Mouse (Mus musculus) stomach, embryonic 15.5 days (tissue): ENCODE measurements around the gene Emilin1. TPM values are rescaled to one million over a fixed set of nuclear protein-coding genes. Genes with fewer than 3 reads are reported as not detected.

ENCODE experiments used
- ATAC-seq: fragments of 200-750 bp; cut with Nextera tagmentation; 2 replicates; pipeline ENCODE4 v1.8.0; 2017; ENCODE audit warnings: low read depth, moderate number of reproducible peaks, moderate TSS enrichment; ENCODE audit not compliant: insufficient read depth, low FRiP score
- H3K27ac ChIP-seq: fragments of 300-500 bp; sonication (generic); 2 replicates; pipeline ENCODE4 v1.5.1; 2015; ENCODE audit warnings: mild to moderate bottlenecking, inconsistent platforms
- H3K27me3 ChIP-seq: fragments of 300-500 bp; sonication (generic); replicated peaks from 2 replicates; pipeline ENCODE4 v1.6.1; 2015; ENCODE audit warnings: inconsistent platforms
- H3K36me3 ChIP-seq: fragments of 300-500 bp; sonication (generic); 2 replicates; pipeline ENCODE4 v1.6.1; 2015; ENCODE audit warnings: inconsistent platforms
- H3K4me1 ChIP-seq: fragments of 300-500 bp; sonication (generic); 2 replicates; pipeline ENCODE4 v1.6.1; 2015; ENCODE audit warnings: inconsistent platforms
- H3K4me2 ChIP-seq: fragments of 300-500 bp; sonication (generic); 2 replicates; pipeline ENCODE4 v1.6.1; 2015; ENCODE audit warnings: mild to moderate bottlenecking, inconsistent platforms
- H3K4me3 ChIP-seq: fragments of 300-500 bp; sonication (generic); replicated peaks from 2 replicates; pipeline ENCODE4 v1.5.1; 2015; ENCODE audit warnings: inconsistent platforms
- H3K9ac ChIP-seq: fragments of 300-500 bp; sonication (generic); 2 replicates; pipeline ENCODE4 v1.6.1; 2015; ENCODE audit warnings: inconsistent platforms
- H3K9me3 ChIP-seq: fragments of 300-500 bp; sonication (generic); 2 replicates; pipeline ENCODE4 v1.6.1; 2016; ENCODE audit warnings: inconsistent platforms
- WGBS: fragments of 180-500 bp; shearing (Covaris S2); methylation state at CpG from one replicate; pipeline ENCODE4 v1.1.7; 2015; 5-methylcytosine and 5-hydroxymethylcytosine counted together
- polyA plus RNA-seq: library from polyadenylated mRNA; unstranded; fragments of >200 nt; fragmentation: Nextera tagmentation; extraction: Ambion mirVana; gene quantifications from 2 replicates; pipeline ENCODE4 v1.2.1, GENCODE M21; 2015

Gene Emilin1
- polyA plus RNA-seq, 1 experiment from 2014 or later: 252 TPM

GRCm38 (mm10) chr5:30950922-30951321 lies 37.7 kb downstream of the Emilin1 start:
- H3K36me3 ChIP-seq: peaks cover 39% of the 10 kb centered on the region
- no peak overlapping the region for H3K9ac ChIP-seq
- H3K27me3 ChIP-seq: no peaks in the 10 kb centered on the region
- WGBS: 92% methylated on average over 2 of the region's 2 CpGs
- no peak overlapping the region for H3K27ac ChIP-seq
- no peak for ATAC-seq
- H3K4me3 ChIP-seq: no peak overlapping the region
- peaks cover 13% of the 10 kb centered on the region for H3K4me1 ChIP-seq
- no peaks in the 10 kb centered on the region for H3K9me3 ChIP-seq
- 0 out of 2 replicates have a peak overlapping the region, but pooled peaks have one; percentile 14 for H3K4me2 ChIP-seq

- no peak for ATAC-seq
- Histone ChIP-seq H3K27ac (no peak overlapping the region), H3K9me3 (no peaks in the 10 kb centered on the region), H3K4me3 (no peak overlapping the region), H3K4me1 (peaks cover 13% of the 10 kb centered on the region), H3K36me3 (peaks cover 41% of the 10 kb centered on the region), H3K4me2 (no peak overlapping the region), H3K9ac (no peak overlapping the region), H3K27me3 (no peaks in the 10 kb centered on the region)
- 84% methylated on average over 6 of the region's 6 CpGs for WGBS
Observed at GRCm38 (mm10) chr5:30951706-30952105, 38.5 kb downstream of the Emilin1 start.

DNA sequence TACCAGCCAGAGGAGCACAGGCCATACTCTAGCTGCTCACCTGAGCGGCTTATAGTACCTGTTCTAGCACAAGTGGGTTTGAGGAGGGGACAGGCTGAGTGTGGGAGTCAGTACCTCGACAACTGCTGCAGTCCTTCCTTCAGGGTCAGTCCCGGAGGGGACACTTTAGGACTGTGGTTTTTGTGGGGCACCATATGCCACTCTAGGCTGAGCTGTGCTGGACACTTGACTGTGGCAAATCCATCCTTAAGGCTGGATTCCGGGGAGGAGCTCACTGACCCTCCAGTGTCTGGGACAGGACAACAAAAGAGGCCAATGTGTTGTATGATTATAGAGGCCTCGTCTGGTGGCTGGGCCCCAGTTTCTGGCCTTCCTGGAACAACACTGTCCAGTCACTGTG lies 39.3 kb downstream of the Emilin1 start:
- Histone ChIP-seq H3K36me3 (peaks cover 41% of the 10 kb centered on the region), H3K27ac (no peak overlapping the region), H3K9ac (no peak overlapping the region), H3K9me3 (no peaks in the 10 kb centered on the region), H3K4me2 (no peak overlapping the region), H3K27me3 (no peaks in the 10 kb centered on the region), H3K4me3 (no peak overlapping the region), H3K4me1 (peaks cover 15% of the 10 kb centered on the region)
- WGBS: 80% methylated on average over 5 of the region's 5 CpGs
- ATAC-seq: no peak

- Histone ChIP-seq H3K36me3 (peaks cover 49% of the 10 kb centered on the region), H3K4me3 (no peak overlapping the region), H3K4me2 (no peak overlapping the region), H3K27me3 (no peaks in the 10 kb centered on the region), H3K4me1 (peaks cover 22% of the 10 kb centered on the region), H3K9me3 (no peaks in the 10 kb centered on the region), H3K27ac (no peak overlapping the region), H3K9ac (no peak overlapping the region)
- ATAC-seq: no peak
- 96% methylated on average over 6 of the region's 6 CpGs for WGBS
Observed at GRCm38 (mm10) chr5:30954065-30954464, 40.9 kb downstream of the Emilin1 start.

DNA sequence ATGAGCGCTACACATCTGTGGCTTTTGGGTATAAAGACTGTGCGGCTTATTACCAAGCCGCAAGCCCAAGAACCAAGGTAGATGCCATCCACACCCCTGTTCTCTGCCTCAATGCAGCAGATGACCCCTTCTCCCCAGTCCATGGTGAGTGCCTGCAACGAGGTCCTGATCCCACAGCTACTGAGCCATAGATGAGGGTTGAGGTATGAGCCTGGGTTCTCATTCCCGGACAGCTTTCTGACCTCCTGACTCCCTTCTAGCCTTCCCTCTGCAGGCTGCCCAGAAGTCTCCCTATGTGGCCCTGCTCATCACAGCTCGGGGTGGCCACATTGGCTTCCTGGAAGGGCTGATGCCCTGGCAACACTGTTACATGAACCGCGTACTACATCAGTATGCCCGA lies 41.4 kb downstream of the Emilin1 start:
- WGBS: 94% methylated on average over 9 of the region's 9 CpGs
- H3K36me3 ChIP-seq: peaks cover 49% of the 10 kb centered on the region

DNA sequence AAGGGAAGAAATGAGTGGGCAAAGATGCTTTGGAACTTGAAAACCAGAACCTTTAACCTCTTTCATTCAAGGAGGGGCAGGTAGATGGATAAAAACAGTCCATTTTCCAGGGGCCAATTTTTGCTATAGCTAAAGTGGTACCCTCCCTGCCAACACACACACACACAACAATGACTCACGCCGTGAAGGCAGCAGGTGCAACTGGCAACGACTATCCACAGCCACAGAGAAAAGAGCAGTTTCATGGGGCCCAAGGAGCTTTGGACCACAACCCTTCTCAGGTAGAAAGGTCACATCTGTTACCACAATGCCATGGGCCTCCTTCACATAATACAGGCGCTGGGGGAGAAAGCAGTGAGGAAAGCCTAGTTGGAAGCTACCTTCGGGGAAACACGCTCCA lies 42.5 kb downstream of the Emilin1 start:
- peaks cover 49% of the 10 kb centered on the region for H3K36me3 ChIP-seq
- ATAC-seq: no peak
- H3K4me3 ChIP-seq: no peak overlapping the region
- H3K4me1 ChIP-seq: peaks cover 14% of the 10 kb centered on the region
- no peak overlapping the region for H3K9ac ChIP-seq
- no peak overlapping the region for H3K4me2 ChIP-seq
- no peak overlapping the region for H3K27ac ChIP-seq
- 92% methylated on average over 6 of the region's 6 CpGs for WGBS
- H3K9me3 ChIP-seq: no peaks in the 10 kb centered on the region
- H3K27me3 ChIP-seq: no peaks in the 10 kb centered on the region

More for the DNA sequence above, 41.4 kb downstream of the Emilin1 start:
- Histone ChIP-seq H3K27me3 (no peaks in the 10 kb centered on the region), H3K9me3 (no peaks in the 10 kb centered on the region), H3K27ac (no peak overlapping the region), H3K4me2 (no peak overlapping the region), H3K4me3 (no peak overlapping the region), H3K4me1 (peaks cover 20% of the 10 kb centered on the region), H3K9ac (no peak overlapping the region)
- no peak for ATAC-seq

GRCm38 (mm10) chr5:30957891-30958290 lies 44.7 kb downstream of the Emilin1 start:
- Histone ChIP-seq H3K9ac (no peak overlapping the region), H3K36me3 (peaks cover 39% of the 10 kb centered on the region), H3K27ac (no peak overlapping the region), H3K9me3 (no peaks in the 10 kb centered on the region), H3K4me1 (peaks cover 14% of the 10 kb centered on the region), H3K4me3 (no peak overlapping the region), H3K27me3 (no peaks in the 10 kb centered on the region), H3K4me2 (peak overlapping the region; percentile 29; the same call in 1 of the 2 replicates)
- ATAC-seq: no peak
- WGBS: 94% methylated on average over 6 of the region's 6 CpGs

- Histone ChIP-seq H3K9me3 (no peaks in the 10 kb centered on the region), H3K27ac (peak overlapping the region; percentile 93), H3K4me1 (peaks cover 14% of the 10 kb centered on the region), H3K4me2 (peak overlapping the region; percentile 80), H3K36me3 (peaks cover 26% of the 10 kb centered on the region), H3K27me3 (no peaks in the 10 kb centered on the region), H3K9ac (peak overlapping the region; percentile 94), H3K4me3 (peak overlapping the region; percentile 91)
- no peak for ATAC-seq
- WGBS: 24% methylated on average over 19 of the region's 19 CpGs
Observed at GRCm38 (mm10) chr5:30959198-30959854, 46.1 kb downstream of the Emilin1 start.

DNA sequence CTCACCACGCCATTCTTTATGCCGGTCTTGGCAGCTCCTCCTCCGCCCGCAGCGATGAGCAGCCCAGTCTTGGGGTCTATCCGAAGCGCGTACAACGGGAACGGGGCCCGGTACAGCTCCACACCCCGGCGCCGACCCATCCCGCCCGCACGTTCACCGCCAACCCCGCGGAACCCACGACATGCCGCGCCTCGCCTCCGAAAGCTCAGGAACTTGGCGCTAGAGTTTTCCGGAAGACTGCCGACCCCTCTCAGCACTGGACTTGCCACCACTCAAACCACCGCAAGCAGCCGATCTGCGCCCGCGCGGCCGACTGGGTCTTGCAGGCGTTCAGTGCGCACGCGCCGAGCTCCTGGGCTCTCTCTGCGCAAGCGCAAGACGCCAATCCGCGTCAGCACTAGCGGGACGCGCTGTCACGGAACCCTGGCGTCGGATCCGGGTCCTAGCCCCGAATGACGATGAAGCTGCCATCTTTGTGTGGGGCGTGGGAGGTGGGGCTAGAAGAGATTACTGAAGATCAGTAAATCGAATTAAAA lies 46.8 kb downstream of the Emilin1 start, which contains the start of gene Preb:
Gene Preb (minus strand): TSS at position 396 of the 536 bp plus-strand sequence.
- Histone ChIP-seq H3K27ac (peak within 1 kb of the TSS; percentile 93), H3K4me2 (peak within 1 kb of the TSS; percentile 80), H3K4me3 (peak within 1 kb of the TSS; percentile 91), H3K36me3 (peaks cover 19% of the 10 kb centered on the region), H3K9ac (peak within 1 kb of the TSS; percentile 94), H3K4me1 (peaks cover 14% of the 10 kb centered on the region), H3K9me3 (no peaks in the 10 kb centered on the region), H3K27me3 (no peaks in the 10 kb centered on the region)
- WGBS: under 1% methylated on average over 56 of the region's 56 CpGs
- peak; percentile 96 for ATAC-seq

DNA sequence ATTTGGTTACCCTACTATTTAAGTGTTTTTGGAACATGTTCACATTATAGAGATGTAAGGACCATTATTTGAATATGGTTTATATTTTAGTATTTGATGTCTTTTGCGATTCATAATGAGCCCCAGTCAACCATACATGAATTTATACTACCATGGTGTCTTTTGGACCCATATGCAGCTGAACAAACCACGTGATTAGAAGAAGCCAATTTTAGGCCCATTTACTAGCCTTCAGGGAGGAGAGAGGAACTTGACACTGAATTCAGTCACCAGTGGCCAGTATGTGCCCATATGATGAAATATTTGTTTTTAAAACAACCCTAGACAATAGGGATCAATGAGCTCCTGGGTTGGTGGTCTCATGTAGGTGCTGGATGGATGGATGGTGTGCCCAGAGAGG lies 47.6 kb downstream of the Emilin1 start:
- Histone ChIP-seq H3K4me1 (peaks cover 14% of the 10 kb centered on the region), H3K27ac (peak overlapping the region; percentile 93), H3K4me3 (no peak overlapping the region; the same call in 1 of the 2 replicates), H3K9me3 (no peaks in the 10 kb centered on the region), H3K4me2 (peak overlapping the region; percentile 80), H3K9ac (no peak overlapping the region), H3K27me3 (no peaks in the 10 kb centered on the region), H3K36me3 (peaks cover 11% of the 10 kb centered on the region)
- ATAC-seq: no peak
- 88% methylated on average over 2 of the region's 2 CpGs for WGBS

DNA sequence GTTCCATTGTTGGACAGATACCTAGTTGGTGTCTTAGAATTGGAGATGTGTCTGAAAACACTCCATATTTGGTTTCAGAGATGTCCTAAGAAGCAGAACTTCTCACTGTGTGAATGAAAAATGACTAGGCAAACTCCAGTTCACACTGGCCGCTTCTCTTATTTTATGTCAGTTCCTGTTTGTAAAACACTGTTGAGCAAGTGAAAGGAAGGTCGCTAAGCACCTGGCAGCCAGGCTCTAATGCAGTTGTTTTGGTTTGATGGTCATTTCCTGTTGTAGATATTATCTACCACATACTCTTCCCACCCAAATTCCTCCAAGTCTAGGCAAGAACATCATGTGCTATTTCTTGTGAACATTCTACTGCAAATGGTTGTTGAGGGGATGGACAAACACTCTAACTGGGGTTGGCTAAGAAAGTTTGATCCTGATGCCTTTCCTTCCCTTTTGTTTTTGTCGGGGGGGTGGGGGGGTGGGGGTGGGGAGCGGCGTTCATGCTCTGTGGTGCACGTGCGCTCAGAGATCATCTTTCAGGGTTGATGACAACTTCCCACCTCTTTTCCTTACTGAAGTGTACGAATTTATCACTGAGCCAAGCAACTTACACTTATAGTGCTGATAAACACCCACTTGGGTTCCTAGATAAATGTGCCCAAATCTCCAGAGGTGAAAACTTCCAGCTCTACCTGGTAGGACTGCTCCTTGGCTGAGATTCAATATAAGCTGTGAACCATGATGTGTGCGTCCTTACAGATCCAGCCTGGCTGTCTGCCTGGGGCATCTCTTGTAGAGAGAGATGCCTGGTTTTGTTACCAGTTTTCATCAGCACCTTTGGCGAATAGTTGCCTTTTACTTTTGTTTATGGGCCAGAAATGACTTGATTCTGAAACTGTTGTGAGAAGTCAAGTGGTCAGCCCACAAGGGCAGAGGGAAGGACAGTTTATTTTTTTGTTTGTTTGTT lies 48.6 kb downstream of the Emilin1 start:
- no peak for ATAC-seq
- H3K4me1 ChIP-seq: peaks cover 14% of the 10 kb centered on the region
- no peaks in the 10 kb centered on the region for H3K27me3 ChIP-seq
- peaks cover 8% of the 10 kb centered on the region; the same call in 1 of the 2 replicates for H3K36me3 ChIP-seq
- H3K27ac ChIP-seq: peak overlapping the region; percentile 2; the same call in 1 of the 2 replicates
- H3K4me2 ChIP-seq: no peak overlapping the region
- H3K9me3 ChIP-seq: no peaks in the 10 kb centered on the region
- no peak overlapping the region for H3K9ac ChIP-seq
- 65% methylated on average over 10 of the region's 10 CpGs for WGBS
- no peak overlapping the region for H3K4me3 ChIP-seq
